Mouse (Mus musculus) heart, embryonic 11.5 days (tissue): ENCODE measurements at regions not wholly inside any gene's neighbourhood (a gene's known extent, or its start where the extent isn't known, plus 50 kb on each side); places are given as distances from the start of the nearest gene placed in this dataset.
"Not testable (repeated sequence)": the region's sequence is repeated elsewhere in the genome, so short reads cannot be mapped to it uniquely, and the experiment has no call there.

ENCODE experiments used
- ATAC-seq: fragments of 200-750 bp; cut with Nextera tagmentation; replicated peaks from 2 replicates; pipeline ENCODE4 v1.8.0; 2017; ENCODE audit warnings: moderate library complexity; ENCODE audit not compliant: insufficient number of reproducible peaks, low FRiP score, low TSS enrichment
- H3K27ac ChIP-seq: fragments of 300-500 bp; sonication (generic); 2 replicates; pipeline ENCODE4 v1.5.1; 2014; ENCODE audit warnings: mild to moderate bottlenecking, low read depth, low read length
- H3K27me3 ChIP-seq: fragments of 300-500 bp; sonication (generic); 2 replicates; pipeline ENCODE4 v1.6.1; 2014; ENCODE audit warnings: mild to moderate bottlenecking, low read length, mixed read lengths; ENCODE audit not compliant: control insufficient read depth, insufficient read depth
- H3K36me3 ChIP-seq: fragments of 300-500 bp; sonication (generic); 2 replicates; pipeline ENCODE4 v1.6.1; 2014; ENCODE audit warnings: mild to moderate bottlenecking, low read length, moderate library complexity, mixed read lengths; ENCODE audit not compliant: control insufficient read depth, insufficient read depth
- H3K4me1 ChIP-seq: fragments of 300-500 bp; sonication (generic); 2 replicates; pipeline ENCODE4 v1.6.1; 2014; ENCODE audit warnings: low read length; ENCODE audit not compliant: control insufficient read depth, insufficient read depth
- H3K4me2 ChIP-seq: fragments of 300-500 bp; sonication (generic); 2 replicates; pipeline ENCODE4 v1.6.1; 2014; ENCODE audit warnings: mild to moderate bottlenecking, moderate library complexity
- H3K4me3 ChIP-seq: fragments of 300-500 bp; sonication (generic); 2 replicates; pipeline ENCODE4 v1.5.1; 2014; ENCODE audit warnings: low read depth, low read length
- H3K9ac ChIP-seq: fragments of 300-500 bp; sonication (generic); 2 replicates; pipeline ENCODE4 v1.6.1; 2014; ENCODE audit warnings: mild to moderate bottlenecking, low read depth, low read length, moderate library complexity
- H3K9me3 ChIP-seq: fragments of 300-500 bp; sonication (generic); replicated peaks from 2 replicates; pipeline ENCODE4 v1.6.1; 2016; ENCODE audit warnings: low read length; ENCODE audit not compliant: control insufficient read depth
- WGBS: fragments of 180-500 bp; shearing (Covaris S2); extraction: QIAGEN DNeasy Blood & Tissue Kit; methylation state at CpG from one replicate; pipeline ENCODE4 v1.1.7; 2014; ENCODE audit not compliant: insufficient replicate concordance; 5-methylcytosine and 5-hydroxymethylcytosine counted together

DNA sequence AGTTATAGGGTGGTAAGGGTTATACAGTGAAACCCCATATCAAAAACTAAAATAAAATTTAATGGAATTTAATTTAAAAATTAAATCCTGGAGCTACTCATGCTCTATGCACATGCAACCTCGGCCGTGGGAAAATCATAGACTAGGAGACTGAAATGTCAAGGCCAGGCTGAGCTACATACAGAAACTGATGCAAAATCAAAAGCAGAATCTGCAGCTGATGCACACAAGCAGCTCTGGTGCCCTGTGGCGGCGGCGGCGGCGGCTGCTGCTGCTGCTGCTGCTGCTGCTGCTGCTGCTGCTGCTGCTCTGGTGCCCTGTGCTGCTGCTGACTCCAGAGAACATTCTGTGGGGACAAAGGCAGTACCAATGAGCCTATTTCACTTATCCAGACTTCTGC is 154.5 kb upstream of the Rapgef5 start:
- no peaks in the 10 kb centered on the region for H3K27me3 ChIP-seq
- no peak overlapping the region for H3K9ac ChIP-seq
- 87% methylated on average over 7 of the region's 7 CpGs for WGBS
- H3K4me3 ChIP-seq: no peak overlapping the region
- H3K27ac ChIP-seq: no peak overlapping the region
- H3K4me2 ChIP-seq: no peak overlapping the region
- H3K4me1 ChIP-seq: no peaks in the 10 kb centered on the region
- no peak for ATAC-seq
- H3K9me3 ChIP-seq: no peaks in the 10 kb centered on the region
- H3K36me3 ChIP-seq: no peaks in the 10 kb centered on the region

- H3K27ac ChIP-seq, H3K4me3 ChIP-seq, ATAC-seq, H3K27me3 ChIP-seq, H3K9ac ChIP-seq, H3K4me1 ChIP-seq, H3K4me2 ChIP-seq, H3K36me3 ChIP-seq, H3K9me3 ChIP-seq: not testable (repeated sequence)
- 71% methylated on average over 3 of the region's 4 CpGs for WGBS
Observed at GRCm38 (mm10) chr12:117363457-117363856, 152.8 kb upstream of the Rapgef5 start.

DNA sequence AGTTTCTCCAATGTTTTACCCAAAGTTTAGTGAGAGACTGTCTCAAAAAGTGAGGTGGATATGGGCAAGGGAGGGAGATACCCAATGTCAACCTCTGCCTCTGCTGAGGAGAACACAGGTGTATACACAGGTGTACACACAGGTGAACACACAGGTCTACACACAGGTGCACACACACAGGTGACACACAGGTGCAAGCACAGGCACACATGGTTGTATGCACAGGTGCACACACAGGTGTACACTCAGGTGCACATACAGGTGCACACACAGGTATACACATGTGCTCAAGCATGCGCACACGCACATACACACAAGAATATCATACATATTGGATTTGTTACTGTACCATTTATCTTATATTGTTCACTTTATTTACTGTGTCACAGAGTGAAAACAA is 151.1 kb upstream of the Rapgef5 start:
- H3K9ac ChIP-seq: no peak overlapping the region
- H3K9me3 ChIP-seq: no peaks in the 10 kb centered on the region
- no peak overlapping the region for H3K4me2 ChIP-seq
- H3K36me3 ChIP-seq: no peaks in the 10 kb centered on the region
- no peaks in the 10 kb centered on the region for H3K4me1 ChIP-seq
- H3K27me3 ChIP-seq: no peaks in the 10 kb centered on the region
- no peak overlapping the region for H3K27ac ChIP-seq
- WGBS: 87% methylated on average over 2 of the region's 2 CpGs
- H3K4me3 ChIP-seq: no peak overlapping the region
- ATAC-seq: no peak

GRCm38 (mm10) chr12:117365876-117366275 is 150.4 kb upstream of the Rapgef5 start:
- 62% methylated on average over 5 of the region's 5 CpGs for WGBS
- Histone ChIP-seq H3K9ac (no peak overlapping the region), H3K4me1 (no peaks in the 10 kb centered on the region), H3K27ac (no peak overlapping the region), H3K36me3 (no peaks in the 10 kb centered on the region), H3K4me3 (no peak overlapping the region), H3K9me3 (no peaks in the 10 kb centered on the region), H3K4me2 (no peak overlapping the region), H3K27me3 (no peaks in the 10 kb centered on the region)
- ATAC-seq: no peak

DNA sequence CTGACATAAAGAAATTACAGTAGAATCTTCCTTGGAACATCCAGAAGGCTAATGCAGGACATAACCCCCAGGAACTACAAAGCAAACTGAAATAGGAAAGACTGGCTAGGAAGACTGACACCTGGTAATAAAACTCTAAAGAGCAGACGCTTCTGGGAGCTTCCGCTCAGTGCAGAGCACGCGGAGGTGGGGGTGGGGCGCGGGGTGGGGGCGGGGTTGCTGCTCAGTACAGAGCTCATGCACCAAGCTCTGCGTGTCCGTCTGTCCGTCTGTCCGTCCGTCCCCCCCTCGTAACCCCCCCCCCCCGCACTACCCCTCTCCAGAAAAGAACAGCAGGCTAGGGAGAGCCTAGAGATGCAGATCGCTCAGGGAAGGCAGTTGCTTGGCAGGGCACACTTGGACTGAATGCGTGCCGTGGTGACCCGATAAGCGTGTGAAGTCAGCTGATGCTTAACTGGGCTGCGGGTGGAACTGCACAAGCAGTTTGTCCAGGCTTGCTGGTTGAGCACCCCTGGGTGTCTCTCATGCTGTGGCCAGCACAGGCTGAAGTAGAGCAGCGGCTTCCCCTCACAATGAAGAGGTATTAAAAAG is 137.9 kb upstream of the Rapgef5 start:
- 80% methylated on average over 21 of the region's 21 CpGs for WGBS
- Histone ChIP-seq H3K4me2 (no peak overlapping the region), H3K9ac (no peak overlapping the region), H3K27ac (no peak overlapping the region), H3K36me3 (no peaks in the 10 kb centered on the region), H3K27me3 (no peaks in the 10 kb centered on the region), H3K4me3 (no peak overlapping the region), H3K9me3 (no peaks in the 10 kb centered on the region), H3K4me1 (no peaks in the 10 kb centered on the region)
- 0 out of 2 replicates have a peak, but pooled peaks have one; percentile 18 for ATAC-seq

DNA sequence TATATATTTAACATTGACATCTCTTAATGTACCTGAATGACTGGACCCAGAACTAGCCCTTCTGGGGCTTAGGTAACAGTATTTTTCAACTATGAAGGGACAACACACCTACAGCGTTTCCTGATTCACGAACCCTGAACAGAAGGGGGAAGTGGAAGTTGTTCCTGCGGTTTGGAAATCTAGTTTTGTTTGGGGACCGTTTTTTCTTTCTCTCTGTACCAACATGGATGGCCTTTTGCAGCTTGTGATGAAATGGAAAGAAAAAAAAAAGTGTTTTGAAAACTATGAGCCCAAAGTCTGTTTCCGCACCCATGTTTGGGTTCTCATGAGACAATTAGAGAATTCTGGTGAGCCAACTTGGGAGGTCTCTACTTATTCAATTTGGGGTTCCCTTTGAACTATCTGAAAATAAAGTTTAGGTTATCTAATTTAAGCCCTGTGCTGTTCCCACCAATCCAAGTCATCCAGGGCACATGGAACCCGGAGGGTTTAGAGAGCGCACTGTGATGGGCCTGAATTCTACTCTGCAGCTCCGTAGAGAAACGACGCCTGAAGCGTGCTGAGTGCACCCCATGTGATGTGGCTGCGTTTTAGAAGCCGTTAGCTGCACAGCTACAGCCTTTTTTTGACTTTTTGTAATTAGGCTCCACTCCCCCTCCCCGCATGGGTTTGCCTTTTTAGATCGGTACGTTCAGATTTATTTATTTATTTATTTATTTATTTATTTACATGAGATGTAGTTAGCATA is 137.0 kb upstream of the Rapgef5 start:
- no peak for ATAC-seq
- no peak overlapping the region for H3K4me3 ChIP-seq
- 82% methylated on average over 16 of the region's 16 CpGs for WGBS
- no peaks in the 10 kb centered on the region for H3K27me3 ChIP-seq
- no peaks in the 10 kb centered on the region for H3K4me1 ChIP-seq
- H3K9ac ChIP-seq: no peak overlapping the region
- H3K4me2 ChIP-seq: no peak overlapping the region
- no peaks in the 10 kb centered on the region for H3K36me3 ChIP-seq
- H3K9me3 ChIP-seq: no peaks in the 10 kb centered on the region
- H3K27ac ChIP-seq: no peak overlapping the region

- no peaks in the 10 kb centered on the region for H3K9me3 ChIP-seq
- no peaks in the 10 kb centered on the region for H3K36me3 ChIP-seq
- no peak overlapping the region for H3K4me3 ChIP-seq
- no peaks in the 10 kb centered on the region for H3K27me3 ChIP-seq
- ATAC-seq: no peak
- no peaks in the 10 kb centered on the region for H3K4me1 ChIP-seq
- H3K9ac ChIP-seq: no peak overlapping the region
- 73% methylated on average over 6 of the region's 6 CpGs for WGBS
- H3K27ac ChIP-seq: no peak overlapping the region
- no peak overlapping the region for H3K4me2 ChIP-seq
Observed at GRCm38 (mm10) chr12:117380836-117381235, 135.4 kb upstream of the Rapgef5 start.

- not testable (repeated sequence) for ATAC-seq, H3K36me3 ChIP-seq, H3K27ac ChIP-seq, H3K9ac ChIP-seq, H3K4me2 ChIP-seq, H3K27me3 ChIP-seq, H3K4me1 ChIP-seq, H3K9me3 ChIP-seq, H3K4me3 ChIP-seq
- 88% methylated on average over 1 of the region's 4 CpGs for WGBS
Observed at GRCm38 (mm10) chr12:117382727-117383126, 133.6 kb upstream of the Rapgef5 start.
